Mouse (Mus musculus): ENCODE data around the gene Srr.

- TF ChIP-seq CTCF (IDR thresholded peaks at IDR 0.05) = no peak
- TF ChIP-seq EP300 (IDR thresholded peaks at IDR 0.05) = no peak
These were observed 58.6 kb downstream of the Srr start for GRCm38 (mm10) chr11:74867181-74867580.

All from lung, postnatal 0 days (tissue).